Mouse (Mus musculus) activated CD4-positive, CD25-positive, alpha-beta regulatory T cell, adult 4 months (primary cell): Measurements from ENCODE around the gene Oit1. TPM values are rescaled to one million over a fixed set of nuclear protein-coding genes. Genes with fewer than 3 reads are reported as not detected.

Experiments used
- ATAC-seq: one replicate; pipeline ENCODE4 v1.8.0; 2017
- polyA plus RNA-seq, 2 experiments: library from polyadenylated mRNA; unstranded; fragments of 100-300 nt; shearing (Covaris generic); gene quantifications; one replicate each; pipeline ENCODE4 v1.2.1; 2017

Gene Oit1
- polyA plus RNA-seq, 2 experiments from 2014 or later, result not detected

DNA sequence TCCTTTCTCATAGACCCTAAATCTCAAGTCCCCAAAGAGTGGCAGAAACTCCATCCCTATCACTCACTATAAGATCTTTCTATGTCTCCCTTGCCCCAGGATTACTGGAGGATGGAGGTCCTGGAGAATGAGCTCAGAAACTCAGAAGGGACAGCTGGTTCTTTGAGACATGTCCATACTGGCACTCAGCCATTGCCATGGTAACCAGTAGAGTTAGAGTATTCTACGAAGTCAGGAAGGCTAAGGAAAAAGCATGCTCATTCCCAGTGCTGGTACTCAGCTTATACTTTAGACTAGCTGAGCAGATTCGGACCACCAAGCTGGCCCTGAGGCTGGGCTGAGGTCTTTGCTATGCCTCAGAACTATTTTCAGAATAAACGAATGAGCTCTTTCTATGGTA is 44.0 kb downstream of the Oit1 start:
- ATAC-seq, result no peak

DNA sequence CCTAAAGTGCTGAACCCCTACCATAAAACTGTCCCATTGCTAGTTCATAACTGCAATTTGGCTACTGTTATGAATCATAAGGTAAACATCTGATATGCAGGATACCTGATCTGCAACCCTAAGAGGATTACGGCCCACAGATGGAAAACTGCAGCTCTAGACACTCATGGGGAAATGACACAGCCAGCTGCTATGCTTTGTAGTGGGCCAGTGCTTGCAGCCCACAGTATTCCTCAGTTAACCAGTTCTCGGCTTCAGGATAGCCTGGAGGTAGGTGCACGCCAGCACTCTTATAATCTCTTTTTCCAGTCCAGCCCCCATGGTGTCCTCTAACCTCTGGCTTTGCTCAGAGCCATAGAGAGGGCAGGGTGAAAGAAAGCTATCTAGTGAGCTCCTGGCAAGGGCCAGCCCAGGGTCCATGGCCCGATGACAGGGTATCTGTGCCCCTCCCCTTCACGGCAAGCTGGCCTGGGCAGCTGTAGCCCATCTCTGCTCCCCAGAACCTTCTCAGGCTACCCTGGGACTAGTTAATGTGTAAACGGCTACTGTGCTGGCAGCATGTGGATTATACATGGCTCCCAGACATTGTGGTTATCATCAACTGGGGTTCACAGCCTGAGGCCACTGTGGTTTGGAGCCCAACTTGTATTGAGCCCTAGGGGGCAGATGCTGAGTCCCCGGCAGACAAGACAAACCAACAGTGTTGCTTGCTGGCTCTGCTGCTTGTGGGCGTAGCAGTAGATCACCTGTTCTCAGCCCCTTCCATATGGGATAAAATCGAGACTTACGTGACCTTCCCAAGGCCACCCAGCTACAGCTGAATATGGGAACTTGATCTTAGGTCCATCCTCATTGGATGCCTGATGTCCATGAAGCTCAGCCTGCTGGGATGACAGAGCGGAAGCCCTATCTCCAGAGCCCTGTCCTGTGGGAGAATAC is 46.0 kb downstream of the Oit1 start:
- ATAC-seq, result no peak

DNA sequence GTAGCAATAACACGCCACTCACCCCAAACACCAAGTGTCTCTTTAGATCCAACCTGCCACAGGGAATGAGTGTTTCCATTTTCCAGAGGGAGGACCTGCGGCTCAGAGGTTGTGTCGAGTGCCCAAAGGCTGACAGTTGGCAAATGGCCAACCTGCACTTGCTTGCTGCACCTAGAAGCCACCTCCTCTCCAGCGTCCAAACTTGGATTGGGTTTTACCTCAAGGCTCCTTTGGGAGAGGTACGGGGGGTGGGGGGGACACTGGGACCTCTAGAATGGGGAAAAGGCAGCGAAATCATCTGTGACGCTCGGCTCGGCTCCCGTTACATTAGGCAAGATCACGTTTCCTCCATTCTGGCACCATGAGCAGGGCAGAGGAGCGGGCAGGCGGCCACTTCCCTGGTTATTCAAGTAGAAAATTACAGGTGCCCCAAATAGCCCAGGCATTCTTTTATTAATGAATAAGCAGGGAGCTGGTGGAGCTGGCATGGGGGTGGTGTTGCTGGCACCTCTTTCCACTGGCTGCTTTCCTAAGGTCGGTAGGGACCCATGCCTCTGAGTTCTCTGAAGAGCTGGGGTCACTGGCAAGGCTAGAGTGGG is 47.1 kb downstream of the Oit1 start:
- no peak for ATAC-seq

DNA sequence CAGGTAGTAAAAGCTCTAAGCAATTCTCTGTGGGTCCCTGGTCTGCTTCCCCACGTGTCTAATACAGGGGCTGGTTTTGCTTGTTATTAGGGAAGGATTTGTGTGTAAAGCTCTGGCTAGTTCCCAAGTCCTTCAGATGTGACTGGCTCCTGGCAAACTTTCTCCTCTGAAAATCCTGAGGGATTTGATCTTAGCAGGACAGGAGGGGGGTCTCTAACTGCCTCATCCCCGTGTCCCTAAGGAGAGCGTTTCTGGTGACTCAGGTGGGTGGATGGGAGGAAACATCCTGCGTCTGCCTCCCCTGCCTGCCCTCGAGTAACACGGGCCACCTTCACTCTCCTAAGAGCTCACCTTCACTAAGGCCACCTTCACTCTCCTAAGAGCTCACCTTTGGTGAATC is 48.2 kb downstream of the Oit1 start:
- ATAC-seq, result no peak

DNA sequence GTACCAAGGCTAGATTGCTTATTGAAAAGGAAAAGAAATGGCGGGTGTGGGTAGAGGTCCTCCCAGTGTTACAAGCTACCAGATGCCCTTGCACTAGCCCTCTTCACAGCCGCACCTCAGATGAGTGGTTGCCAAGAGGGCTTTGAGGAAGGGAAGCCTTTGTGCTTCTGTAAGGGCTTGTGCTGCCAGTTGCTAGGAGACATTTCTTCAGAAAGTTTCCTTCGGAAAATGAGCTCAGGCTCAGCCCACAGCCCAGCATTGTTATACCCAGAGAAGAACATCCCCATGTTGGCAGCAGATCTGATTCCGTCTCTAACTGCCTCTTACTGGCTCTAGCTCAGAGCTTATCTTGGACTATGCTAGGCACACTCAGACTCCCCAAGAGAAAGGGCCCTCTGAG is 49.0 kb downstream of the Oit1 start:
- ATAC-seq, result no peak

DNA sequence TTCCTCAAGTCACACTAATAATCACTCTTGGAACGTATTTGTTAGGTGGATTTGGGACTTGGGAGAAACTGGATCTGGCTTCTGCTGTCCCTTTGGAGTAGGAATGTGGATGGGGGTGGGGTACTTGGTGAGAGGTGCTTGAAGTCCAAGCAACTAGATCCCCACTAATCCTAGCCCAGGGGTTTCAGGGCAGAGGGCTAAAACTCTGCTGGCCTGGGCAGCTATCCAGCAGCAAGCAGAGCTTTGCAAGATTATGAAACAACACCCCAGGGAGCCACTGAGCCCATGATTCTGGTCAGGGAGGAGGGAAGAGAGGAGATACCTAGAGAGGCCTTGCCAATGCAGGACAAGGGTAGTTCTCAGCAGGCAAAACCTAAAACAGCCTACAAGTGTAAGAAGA is 51.2 kb downstream of the Oit1 start:
- no peak for ATAC-seq

DNA sequence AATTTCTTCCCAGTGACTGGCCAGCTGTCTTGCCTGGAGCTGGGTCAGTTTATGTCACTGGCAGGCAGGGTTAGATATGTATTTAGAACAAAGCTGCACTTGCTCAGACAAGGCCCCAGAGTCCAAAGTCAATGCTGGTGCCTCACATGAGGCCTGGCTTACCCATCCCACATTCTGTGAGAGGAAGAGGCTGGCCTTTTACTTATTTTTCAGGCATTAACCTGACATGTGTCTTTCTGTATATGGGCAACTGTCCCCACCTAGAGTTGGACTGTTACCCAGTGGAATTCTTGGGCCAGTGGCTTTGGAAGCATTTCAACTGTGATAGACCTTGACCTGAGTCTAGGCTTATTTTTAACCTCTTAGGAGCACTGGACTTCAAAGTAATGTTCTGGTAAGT is 51.6 kb downstream of the Oit1 start:
- ATAC-seq, result no peak

DNA sequence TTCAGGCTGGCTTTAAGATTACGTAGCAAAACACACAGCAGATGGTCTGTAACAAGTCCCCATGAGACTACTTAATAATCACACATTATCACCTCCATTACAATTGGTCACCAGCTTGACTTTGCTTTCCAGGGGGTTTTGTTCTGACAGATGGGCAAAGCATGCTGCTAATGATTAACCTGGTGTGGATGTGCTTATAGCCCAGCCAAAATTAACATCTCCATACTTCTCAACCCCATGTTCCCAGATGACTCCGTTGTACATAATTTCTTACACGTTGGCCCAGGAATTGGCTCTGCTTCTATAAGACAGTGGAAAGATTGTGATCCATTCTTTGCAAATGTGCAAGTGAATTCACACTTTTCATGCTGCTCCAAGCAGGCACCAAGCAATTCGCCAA is 52.8 kb downstream of the Oit1 start:
- ATAC-seq, result no peak

DNA sequence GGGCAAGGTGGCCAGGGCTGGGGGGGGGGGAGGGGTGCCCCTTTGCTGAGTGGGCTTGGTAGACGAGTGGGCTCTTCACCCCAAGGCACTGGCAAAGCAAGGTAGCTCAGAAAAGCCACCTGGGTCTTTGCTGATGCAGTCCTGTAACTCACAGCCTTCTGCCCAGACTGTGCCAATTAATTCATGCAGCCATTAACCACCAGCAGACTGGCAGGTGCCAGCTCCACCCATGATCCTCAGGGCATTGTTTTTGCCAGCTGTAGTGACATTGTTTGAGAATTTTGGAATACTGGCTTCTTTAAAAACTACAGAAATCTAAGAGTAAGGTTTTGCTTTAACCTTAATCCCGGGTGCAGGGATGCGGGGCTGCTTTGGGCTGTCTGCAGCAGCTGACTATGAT is 58.0 kb downstream of the Oit1 start:
- no peak for ATAC-seq

DNA sequence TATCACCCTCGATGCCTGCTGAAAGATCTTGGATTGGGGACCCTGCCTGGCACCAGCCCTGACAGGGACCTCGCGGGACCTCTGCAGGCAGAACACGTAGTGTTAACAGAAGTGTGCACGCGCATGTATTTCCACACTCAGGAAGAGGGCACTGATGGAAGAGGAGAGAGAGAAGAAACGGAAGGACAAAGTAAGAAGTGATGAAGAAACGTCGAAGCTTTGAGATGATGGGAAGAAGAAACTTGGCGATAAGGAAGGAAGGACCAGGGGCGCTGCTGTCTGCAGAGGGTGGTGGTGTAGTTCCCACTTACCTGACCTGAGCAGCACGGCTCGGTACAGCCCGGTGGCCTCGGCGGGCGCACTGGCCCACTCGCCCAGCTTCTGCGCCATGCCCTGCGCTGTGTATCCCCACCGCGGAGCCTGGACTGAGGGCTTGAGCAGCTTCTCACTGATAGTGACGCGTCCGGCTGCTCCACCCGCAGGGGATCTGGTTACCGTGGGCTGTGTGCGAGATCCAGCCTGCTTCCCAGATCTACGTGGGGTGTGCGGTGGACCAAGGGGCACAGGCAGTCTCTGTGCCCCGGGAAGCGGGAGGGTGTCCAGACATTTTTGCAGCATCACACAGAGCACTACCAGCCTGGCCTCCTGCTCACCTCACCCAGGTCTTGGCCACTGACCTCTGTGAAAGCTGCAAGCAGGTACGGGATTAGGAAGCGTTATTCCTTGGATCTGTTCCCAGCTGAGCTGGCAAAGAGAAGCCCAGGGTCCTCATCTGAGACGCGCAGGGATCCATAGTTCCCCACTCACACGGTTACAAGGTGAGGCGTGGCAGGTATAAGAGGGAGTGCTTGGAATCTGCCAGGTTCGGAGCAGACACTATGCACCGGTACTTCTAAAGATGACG is 61.1 kb downstream of the Oit1 start, which contains the start of gene Fam107a:
Gene Fam107a (minus strand): TSS at position 830 of the 904 bp plus-strand sequence.
- ATAC-seq, result no peak

DNA sequence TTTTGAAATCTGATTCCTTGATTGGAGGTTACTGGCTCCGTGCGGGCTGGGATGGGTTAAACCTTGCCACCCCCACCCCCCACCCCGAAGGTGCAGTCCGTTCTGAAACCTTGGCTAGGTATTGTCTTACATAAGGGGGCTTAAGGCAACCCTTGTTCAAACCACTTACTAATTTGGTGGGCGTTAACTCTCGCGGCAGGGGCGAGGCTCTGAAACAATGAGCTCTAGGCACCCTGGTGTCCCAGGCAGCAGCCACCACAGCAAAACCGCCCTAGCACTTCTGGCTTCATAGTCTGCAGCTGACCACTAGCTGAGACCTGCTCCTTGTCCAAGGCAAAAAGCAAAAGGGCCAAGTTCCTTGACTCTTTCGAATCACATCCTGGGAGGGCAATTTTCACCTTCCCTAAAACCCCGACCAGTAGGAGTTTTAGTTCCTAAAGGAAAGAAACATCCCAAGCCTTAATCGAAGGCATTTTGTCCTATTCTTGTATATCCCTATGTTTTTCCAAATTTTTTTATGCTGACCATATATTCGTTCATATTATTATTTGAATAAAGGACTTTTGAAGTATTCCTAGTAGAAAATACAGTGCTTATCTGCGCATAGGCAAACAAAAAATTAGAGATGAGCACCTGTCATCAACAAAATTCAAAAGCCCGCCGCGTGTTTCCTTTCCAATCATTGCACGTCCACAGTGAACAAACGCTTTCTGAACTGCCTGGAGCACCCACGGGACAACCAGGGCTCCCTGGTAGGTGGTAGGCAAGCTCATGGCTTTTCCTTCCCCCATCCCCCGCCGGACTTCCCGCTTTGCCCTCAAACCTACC is 62.0 kb downstream of the Oit1 start:
- no peak for ATAC-seq

DNA sequence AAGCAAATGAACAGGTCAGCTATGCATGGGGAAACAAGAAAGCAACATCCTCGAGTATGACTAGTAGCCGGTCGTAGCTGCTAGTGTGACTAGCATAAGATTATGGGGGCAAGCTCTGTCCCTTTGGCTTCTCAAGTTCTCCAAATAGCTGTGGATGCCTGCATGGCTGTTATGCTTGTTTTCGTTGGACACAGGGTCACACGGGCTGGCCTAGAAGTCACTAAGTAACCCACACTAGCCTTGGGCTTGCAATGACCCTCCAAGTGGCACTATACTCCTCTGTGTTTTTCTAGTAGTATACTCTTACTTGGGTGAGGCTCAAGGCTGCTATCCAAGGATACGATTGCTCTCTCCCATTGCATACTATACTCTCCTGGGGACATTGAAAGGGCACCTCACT is 63.4 kb downstream of the Oit1 start:
- ATAC-seq, result no peak

DNA sequence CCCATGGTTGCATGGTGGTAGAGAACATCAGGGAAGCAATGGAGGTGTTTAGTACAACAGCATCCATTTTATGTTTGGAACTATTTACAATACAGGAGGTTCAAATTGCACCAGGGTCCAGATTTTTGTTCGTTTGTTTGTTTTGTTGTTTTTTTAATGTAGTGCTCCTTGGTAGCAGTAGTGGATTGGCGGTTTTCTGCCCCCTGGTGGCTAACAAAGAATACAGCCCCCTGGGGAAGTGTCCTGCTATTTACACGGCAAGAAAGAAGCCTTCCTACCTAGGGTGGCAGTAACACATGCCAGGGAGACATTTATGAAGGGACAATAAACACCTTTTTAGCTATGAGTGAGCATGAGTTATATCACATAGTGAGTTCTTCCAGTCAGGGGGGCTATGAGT is 64.0 kb downstream of the Oit1 start:
- ATAC-seq, result no peak

DNA sequence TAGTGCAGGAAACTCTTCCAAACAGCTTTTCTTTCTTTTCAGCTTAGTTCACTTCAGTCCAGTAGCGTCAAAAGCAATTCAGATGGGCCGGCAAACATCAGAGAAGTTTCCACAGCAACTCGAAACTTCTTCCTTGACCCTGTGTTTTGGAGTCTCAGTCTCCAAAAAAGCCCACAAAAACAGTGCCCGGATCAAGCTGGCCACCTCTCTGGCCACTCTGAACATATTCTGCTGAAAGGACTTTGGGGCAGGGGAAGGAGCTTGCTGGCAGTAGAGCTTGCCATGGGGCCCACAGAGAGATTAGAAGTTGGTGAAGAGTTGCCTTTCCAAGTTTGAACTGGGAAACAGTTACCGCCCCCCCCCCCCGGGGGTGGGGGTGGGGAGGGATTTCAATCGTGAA is 64.7 kb downstream of the Oit1 start:
- no peak for ATAC-seq

DNA sequence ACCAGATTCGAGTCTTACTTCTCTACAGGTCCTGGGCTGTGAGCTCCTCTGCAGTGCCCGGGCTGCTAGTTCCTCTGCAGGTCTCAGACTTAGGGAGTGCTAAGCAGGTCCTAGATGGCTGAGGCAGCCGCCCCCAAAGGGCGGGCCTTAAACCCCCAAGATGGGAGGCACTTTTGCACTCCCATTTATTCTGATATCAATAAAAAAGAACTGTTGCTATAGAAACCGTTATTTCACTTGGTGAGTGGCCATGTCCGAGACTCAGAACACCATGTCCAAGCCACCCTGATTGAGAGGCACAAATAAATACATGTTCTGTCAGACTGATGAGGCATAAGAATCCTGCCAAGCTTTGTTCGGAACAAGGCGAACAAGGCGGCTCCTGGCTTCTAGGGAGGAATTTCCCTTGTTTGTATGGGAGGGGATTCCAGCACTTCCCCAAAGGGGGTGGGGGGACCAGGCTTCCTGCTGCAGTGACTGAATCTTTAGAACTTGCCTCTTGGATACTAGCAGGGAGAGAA is 68.9 kb downstream of the Oit1 start:
- no peak for ATAC-seq

DNA sequence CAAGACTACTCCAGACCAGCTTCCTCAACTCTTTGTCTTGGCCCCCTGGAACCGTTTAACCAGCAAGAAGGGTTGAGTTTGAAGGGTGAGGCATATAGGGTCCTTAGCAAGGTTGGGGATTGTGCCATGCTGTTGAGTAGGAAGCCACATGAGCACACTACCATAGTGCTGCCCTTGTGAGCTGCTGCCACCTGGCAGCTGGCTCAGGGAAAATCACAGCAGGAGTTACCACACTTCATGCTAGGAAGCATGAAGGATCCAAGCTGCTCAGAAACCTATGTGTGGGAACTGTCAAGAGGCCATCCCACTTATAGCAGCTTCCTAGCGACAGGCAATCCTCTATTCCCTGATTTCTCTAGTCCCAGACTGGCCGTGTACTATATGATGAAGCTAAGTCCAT is 69.9 kb downstream of the Oit1 start:
- ATAC-seq, result no peak

DNA sequence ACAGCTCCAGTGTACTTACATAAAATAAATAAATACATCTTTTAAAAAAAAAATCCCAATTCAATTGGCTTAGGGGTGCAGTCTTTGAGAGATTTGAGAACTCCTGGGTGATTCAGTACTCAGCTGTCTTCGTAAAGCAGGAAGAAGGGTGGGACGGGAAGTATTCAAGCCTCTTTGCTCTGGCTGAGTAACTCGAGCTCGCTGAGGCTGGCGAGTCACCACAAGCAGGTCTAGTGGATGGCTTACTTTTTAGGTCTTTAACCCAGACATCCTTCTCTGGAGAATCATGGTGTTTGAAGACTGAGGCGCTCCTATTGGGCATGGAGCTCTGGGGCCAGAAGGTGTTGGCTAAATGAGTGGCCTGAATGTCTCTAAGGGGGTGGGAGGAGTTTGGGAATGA is 71.7 kb downstream of the Oit1 start:
- no peak for ATAC-seq

DNA sequence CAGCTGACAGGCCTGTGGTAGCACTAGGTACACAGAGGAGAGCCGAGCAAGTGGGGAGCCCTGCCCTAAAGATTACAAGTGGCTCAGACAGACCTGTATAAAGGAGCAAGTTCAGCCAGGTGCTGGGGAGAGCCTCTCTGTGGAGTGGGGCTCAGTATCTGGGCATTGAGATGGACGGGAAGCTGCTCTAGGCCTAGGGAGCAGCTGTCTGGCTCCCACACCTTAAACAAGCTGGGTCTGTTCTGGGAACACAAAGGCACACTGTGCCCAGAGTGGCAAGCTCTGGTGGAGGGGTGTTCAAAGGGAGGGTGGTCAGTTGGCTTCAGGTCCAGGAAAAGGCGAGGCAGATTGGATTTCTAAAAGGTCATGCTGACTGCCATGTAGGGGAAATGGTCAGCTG is 73.5 kb downstream of the Oit1 start:
- no peak for ATAC-seq

DNA sequence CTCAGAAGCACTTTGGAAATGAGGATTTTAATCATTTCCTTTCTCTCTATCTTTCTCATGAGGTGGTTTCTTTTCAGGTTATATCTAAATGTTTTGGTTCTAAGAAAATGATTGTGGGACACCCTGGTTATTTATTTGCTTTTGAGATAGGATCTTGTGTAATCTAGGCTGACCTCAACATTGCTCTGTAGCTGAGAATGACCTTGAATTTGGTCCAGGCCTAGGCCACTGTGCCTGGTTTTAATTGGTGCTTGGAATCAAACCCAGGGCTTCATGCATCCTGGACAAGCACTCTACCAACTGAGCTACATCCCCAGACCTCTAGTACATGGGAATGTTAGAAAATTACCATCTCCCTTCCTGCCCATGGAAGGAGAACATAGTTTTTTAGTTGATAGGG is 74.5 kb downstream of the Oit1 start:
- ATAC-seq, result no peak

DNA sequence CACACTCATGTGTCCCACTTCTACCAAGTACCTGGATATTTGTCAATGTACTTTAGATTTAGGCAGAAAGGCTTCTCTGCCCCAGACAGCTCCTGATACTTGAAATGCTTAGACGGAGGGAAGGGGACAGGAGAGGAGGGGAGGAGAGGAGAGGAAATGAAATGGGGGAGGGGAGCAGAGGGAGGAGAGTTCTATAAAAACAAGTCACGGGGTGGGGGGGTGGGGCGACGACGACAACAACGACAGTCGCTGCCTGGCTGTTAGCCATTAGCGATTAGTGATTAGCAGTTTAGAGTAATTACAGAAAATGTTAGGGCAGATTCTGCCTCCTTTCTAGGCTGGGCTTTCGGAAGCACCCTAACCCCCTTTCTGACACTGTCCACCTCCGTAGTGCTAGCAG is 75.9 kb downstream of the Oit1 start:
- ATAC-seq, result no peak

DNA sequence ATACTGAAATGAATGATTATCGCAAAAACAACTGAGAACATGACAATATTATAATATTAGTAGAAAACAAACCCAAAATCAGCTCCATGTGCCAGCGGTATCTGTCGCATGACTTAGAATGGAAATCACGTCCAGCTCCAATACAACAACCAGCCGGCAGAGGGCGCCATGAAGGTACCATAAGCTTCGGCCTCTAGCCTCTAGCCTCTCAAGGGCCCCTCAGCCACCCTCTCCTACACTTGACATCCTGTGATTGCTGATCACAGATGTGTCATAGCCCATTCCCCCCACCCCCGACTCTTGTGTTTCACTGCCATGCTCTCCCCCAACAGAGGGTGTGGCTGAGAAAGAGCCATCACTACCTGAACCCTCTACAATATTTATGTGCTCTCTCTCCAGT is 78.3 kb downstream of the Oit1 start:
- ATAC-seq, result no peak
